Mouse (Mus musculus) midbrain, embryonic 16.5 days (tissue): ENCODE results near the gene Ptger1. TPM values are rescaled to one million over a fixed set of nuclear protein-coding genes. Genes with fewer than 3 reads are reported as not detected.

Experiments
- ATAC-seq: fragments of 200-750 bp; cut with Nextera tagmentation; 2 replicates; pipeline ENCODE4 v1.8.0; 2017; ENCODE audit warnings: moderate TSS enrichment
- H3K27ac ChIP-seq: fragments of 300-500 bp; sonication (generic); 2 replicates; pipeline ENCODE4 v1.5.1; 2014; ENCODE audit warnings: mild to moderate bottlenecking, low read length, mixed read lengths
- H3K27me3 ChIP-seq: fragments of 300-500 bp; sonication (generic); 2 replicates; pipeline ENCODE4 v1.6.1; 2014; ENCODE audit warnings: low read depth, low read length, mixed read lengths; ENCODE audit not compliant: control insufficient read depth, insufficient read depth
- H3K36me3 ChIP-seq: fragments of 300-500 bp; sonication (generic); 2 replicates; pipeline ENCODE4 v1.6.1; 2014; ENCODE audit warnings: mild to moderate bottlenecking, low read length, moderate library complexity, mixed read lengths; ENCODE audit not compliant: control insufficient read depth, insufficient read depth
- H3K4me1 ChIP-seq: fragments of 300-500 bp; sonication (generic); 2 replicates; pipeline ENCODE4 v1.6.1; 2014; ENCODE audit warnings: mild to moderate bottlenecking, low read length, mixed read lengths; ENCODE audit not compliant: control insufficient read depth, insufficient read depth
- H3K4me2 ChIP-seq: fragments of 300-500 bp; sonication (generic); 2 replicates; pipeline ENCODE4 v1.6.1; 2014; ENCODE audit warnings: mild to moderate bottlenecking, low read length, mixed read lengths
- H3K4me3 ChIP-seq: fragments of 300-500 bp; sonication (generic); 2 replicates; pipeline ENCODE4 v1.5.1; 2014; ENCODE audit warnings: low read depth, mild to moderate bottlenecking, low read length, moderate library complexity, mixed read lengths
- H3K9ac ChIP-seq: fragments of 300-500 bp; sonication (generic); 2 replicates; pipeline ENCODE4 v1.6.1; 2014; ENCODE audit warnings: low read depth, low read length, mixed read lengths
- H3K9me3 ChIP-seq: fragments of 300-500 bp; sonication (generic); replicated peaks from 2 replicates; pipeline ENCODE4 v1.6.1; 2014; ENCODE audit warnings: mild to moderate bottlenecking, low read length, mixed read lengths; ENCODE audit not compliant: control insufficient read depth, poor library complexity, severe bottlenecking
- WGBS: fragments of 180-500 bp; shearing (Covaris S2); extraction: QIAGEN DNeasy Blood & Tissue Kit; methylation state at CpG from one replicate; pipeline ENCODE4 v1.1.7; 2014; 5-methylcytosine and 5-hydroxymethylcytosine counted together
- polyA plus RNA-seq: library from polyadenylated mRNA; unstranded; fragments of >200 nt; fragmentation: Nextera tagmentation; extraction: Ambion mirVana; gene quantifications from 2 replicates; pipeline ENCODE4 v1.2.1, GENCODE M21; 2015

Ptger1 gene
- polyA plus RNA-seq, 1 experiment from 2014 or later: 1.1 TPM

DNA sequence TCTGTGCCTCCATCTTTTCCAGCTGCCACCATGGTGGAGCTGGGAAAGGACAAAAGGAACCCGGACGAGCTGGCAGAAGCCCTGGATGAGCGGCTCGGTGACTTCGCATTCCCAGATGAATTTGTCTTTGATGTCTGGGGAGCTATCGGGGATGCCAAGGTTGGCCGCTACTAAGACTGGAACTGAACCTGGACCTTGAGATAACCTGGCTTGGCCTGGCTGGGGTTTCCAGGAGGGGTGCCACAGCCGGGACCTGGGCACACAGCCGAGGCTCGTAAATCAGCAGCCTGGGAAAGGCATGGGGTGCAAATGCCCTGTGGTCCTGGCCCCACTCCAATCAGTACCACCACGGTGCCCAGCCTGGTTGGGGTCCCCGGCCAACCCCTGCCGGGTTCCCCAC is 2.4 kb upstream of the Ptger1 start:
- Histone ChIP-seq H3K9me3 (no peaks in the 10 kb centered on the region), H3K27ac (no peak overlapping the region), H3K4me1 (peaks cover 17% of the 10 kb centered on the region)

DNA sequence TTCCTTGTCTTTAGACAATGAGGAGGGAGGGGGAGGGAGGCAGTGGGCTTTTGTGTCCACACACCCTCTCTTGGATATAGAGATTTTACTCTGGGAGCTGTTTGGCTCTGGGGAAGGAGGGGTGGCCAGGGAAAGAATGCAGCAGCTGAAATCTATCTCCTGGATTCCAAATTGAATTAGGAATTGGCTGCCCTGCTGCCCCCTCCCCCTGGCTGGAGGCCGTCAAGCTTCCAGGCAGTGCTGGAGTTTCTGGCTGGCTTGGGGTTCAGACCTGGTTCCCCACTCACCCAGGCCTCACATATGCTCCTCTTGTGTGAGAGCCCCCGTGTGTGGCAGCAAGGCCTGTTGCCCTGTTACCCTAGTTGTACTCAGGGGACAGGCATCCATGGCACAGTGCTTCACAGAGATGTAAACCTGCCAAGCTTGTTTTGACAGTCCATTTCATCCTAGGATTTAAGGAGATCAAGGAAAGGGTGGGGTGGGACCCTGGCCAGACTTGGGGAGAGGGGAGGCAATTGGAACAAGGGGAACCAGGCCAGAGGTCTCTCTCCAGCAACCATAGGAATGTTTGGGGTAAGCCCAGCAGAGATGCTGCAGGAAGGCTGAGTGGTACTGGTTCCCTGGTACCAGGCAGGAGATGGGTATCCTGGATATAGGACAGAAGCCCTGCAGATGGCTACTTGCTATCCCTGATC is 1.4 kb upstream of the Ptger1 start:
- H3K4me1 ChIP-seq: peaks cover 17% of the 10 kb centered on the region
- H3K9ac ChIP-seq: no peak overlapping the region
- no peak overlapping the region for H3K4me2 ChIP-seq
- no peaks in the 10 kb centered on the region for H3K27me3 ChIP-seq
- no peaks in the 10 kb centered on the region for H3K9me3 ChIP-seq
- ATAC-seq: no peak
- peak overlapping the region; percentile 28; the same call in 1 of the 2 replicates for H3K27ac ChIP-seq
- WGBS: 37% methylated on average over 2 of the region's 2 CpGs
- H3K4me3 ChIP-seq: no peak overlapping the region
- H3K36me3 ChIP-seq: no peaks in the 10 kb centered on the region

More for the DNA sequence above, 2.4 kb upstream of the Ptger1 start:
- Histone ChIP-seq H3K4me2 (no peak overlapping the region), H3K9ac (no peak overlapping the region), H3K27me3 (no peaks in the 10 kb centered on the region), H3K4me3 (no peak overlapping the region), H3K36me3 (no peaks in the 10 kb centered on the region)
- 91% methylated on average over 13 of the region's 13 CpGs for WGBS
- ATAC-seq: no peak

DNA sequence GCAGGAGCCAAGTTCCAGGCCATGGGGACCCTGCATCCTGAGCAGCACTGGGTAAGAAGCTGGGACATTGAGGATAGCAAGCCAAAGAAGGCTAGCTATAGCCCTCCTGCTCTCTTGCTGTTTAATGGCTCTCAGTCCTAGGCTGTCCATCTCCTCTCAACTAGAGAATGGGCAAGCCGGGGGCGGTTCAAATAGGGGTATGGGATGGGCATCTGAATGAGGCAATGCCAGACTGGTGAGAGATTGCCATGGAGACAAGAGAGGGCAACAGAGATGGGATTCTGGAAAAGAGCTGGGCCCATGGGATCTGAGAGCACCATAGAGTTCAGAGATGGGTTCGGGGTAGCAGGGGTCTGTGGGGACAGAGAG is 372 bp downstream of the Ptger1 start:
- H3K9me3 ChIP-seq: no peaks in the 10 kb centered on the region
- peaks cover 12% of the 10 kb centered on the region for H3K4me1 ChIP-seq

DNA sequence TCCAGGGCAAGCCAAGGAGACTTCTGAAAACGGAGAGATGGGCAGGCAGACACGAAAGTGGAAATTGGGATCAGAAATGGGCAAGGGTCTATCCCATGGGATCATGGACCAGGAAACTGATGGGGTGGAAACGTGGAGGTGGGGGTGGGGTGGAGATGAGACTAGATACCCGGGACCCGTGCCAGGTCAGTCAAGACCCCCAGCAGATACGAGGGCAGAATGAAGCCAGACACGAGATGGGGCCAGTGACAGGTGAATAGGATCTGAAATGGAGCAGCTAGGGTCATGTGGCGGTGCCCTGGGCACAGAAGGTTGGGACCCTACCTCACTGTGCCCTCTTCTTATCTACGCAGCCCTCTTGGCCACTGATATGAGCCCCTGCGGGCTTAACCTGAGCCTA is 1.0 kb downstream of the Ptger1 start:
- peaks cover 12% of the 10 kb centered on the region for H3K4me1 ChIP-seq
- H3K9me3 ChIP-seq: no peaks in the 10 kb centered on the region
- peaks cover 11% of the 10 kb centered on the region; the same call in 1 of the 2 replicates for H3K36me3 ChIP-seq
- H3K9ac ChIP-seq: no peak overlapping the region
- peak overlapping the region; percentile 29; the same call in 1 of the 2 replicates for H3K4me3 ChIP-seq
- H3K4me2 ChIP-seq: peak overlapping the region; percentile 48
- peak; percentile 11; the same call in 1 of the 2 replicates for ATAC-seq
- H3K27ac ChIP-seq: peak overlapping the region; percentile 58; the same call in 1 of the 2 replicates
- H3K27me3 ChIP-seq: no peaks in the 10 kb centered on the region
- WGBS: 81% methylated on average over 10 of the region's 10 CpGs

More for the DNA sequence above, 372 bp downstream of the Ptger1 start:
- Histone ChIP-seq H3K4me3 (no peak overlapping the region), H3K36me3 (peaks cover 7% of the 10 kb centered on the region; the same call in 1 of the 2 replicates), H3K9ac (peak overlapping the region; percentile 18; the same call in 1 of the 2 replicates), H3K4me2 (no peak overlapping the region), H3K27me3 (no peaks in the 10 kb centered on the region), H3K27ac (no peak overlapping the region)
- no peak for ATAC-seq
- WGBS: 83% methylated on average over 3 of the region's 3 CpGs

DNA sequence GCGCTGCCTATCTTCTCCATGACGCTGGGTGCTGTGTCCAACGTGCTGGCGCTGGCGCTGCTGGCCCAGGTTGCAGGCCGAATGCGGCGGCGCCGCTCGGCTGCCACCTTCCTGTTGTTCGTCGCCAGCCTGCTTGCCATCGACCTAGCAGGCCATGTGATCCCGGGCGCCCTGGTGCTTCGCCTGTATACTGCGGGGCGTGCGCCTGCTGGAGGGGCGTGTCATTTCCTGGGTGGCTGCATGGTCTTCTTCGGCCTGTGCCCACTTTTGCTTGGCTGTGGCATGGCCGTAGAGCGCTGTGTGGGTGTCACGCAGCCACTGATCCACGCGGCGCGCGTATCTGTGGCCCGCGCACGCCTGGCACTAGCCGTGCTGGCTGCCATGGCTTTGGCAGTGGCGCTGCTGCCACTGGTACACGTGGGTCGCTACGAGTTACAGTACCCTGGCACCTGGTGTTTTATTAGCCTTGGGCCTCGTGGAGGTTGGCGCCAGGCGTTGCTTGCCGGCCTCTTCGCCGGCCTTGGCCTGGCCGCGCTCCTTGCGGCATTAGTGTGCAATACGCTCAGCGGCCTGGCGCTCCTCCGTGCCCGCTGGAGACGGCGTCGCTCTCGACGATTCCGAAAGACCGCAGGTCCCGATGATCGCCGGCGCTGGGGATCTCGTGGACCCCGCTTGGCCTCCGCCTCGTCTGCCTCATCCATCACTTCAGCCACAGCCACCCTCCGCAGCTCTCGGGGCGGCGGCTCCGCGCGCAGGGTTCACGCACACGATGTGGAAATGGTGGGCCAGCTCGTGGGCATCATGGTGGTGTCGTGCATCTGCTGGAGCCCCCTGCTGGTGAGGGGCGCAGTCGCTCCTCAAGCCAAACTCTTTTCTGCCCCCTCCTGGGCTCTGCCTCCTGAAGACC is 1.8 kb downstream of the Ptger1 start:
- ATAC-seq: peak; percentile 54
- peak overlapping the region; percentile 48 for H3K4me2 ChIP-seq
- H3K9ac ChIP-seq: peak overlapping the region; percentile 49; the same call in 1 of the 2 replicates
- H3K9me3 ChIP-seq: no peaks in the 10 kb centered on the region
- WGBS: 20% methylated on average over 79 of the region's 80 CpGs
- peak overlapping the region; percentile 29 for H3K4me3 ChIP-seq
- no peaks in the 10 kb centered on the region for H3K27me3 ChIP-seq
- peaks cover 18% of the 10 kb centered on the region for H3K36me3 ChIP-seq
- peaks cover 12% of the 10 kb centered on the region for H3K4me1 ChIP-seq
- peak overlapping the region; percentile 58 for H3K27ac ChIP-seq

DNA sequence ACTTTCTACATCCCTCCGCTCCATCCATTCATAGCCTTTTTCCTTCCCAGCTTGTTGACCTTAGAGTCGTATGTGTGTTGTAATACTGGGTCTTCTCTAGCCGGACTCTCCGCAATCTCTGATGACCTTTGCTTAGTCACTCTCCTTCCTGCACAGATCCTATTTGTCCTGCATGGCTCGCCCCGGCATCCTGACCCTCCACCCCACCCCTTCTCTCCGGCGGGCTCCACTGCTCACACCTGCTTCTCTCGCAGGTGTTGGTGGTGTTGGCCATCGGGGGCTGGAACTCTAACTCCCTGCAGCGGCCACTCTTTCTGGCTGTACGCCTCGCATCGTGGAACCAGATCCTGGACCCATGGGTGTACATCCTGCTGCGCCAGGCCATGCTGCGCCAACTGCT is 2.5 kb downstream of the Ptger1 start:
- H3K27ac ChIP-seq: no peak overlapping the region
- peaks cover 12% of the 10 kb centered on the region for H3K4me1 ChIP-seq
- H3K9me3 ChIP-seq: no peaks in the 10 kb centered on the region
- no peaks in the 10 kb centered on the region for H3K27me3 ChIP-seq
- H3K4me2 ChIP-seq: no peak overlapping the region
- peaks cover 21% of the 10 kb centered on the region for H3K36me3 ChIP-seq
- ATAC-seq: no peak; the same call in 1 of the 2 replicates
- 78% methylated on average over 16 of the region's 16 CpGs for WGBS
- no peak overlapping the region for H3K9ac ChIP-seq
- H3K4me3 ChIP-seq: no peak overlapping the region

DNA sequence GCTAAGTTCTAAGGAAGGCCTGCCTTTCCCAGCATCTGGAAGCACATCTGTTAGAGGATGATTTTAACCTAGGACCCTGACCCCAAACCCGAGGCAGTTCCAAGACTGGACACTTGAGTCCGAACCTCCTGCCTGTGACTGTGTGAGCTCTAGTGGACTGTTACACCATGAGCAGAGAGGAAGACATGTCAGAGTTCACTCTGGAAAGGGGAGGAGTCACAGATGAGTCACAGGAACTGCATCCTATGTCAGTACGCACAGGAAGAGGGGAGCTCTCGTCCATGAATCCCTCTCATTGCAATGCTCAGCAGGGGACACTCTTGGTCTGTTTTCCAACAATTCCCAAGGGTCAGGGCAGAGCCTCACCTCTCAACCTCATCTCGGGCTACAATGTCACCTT is 6.5 kb downstream of the Ptger1 start:
- ATAC-seq: no peak
- H3K9ac ChIP-seq: no peak overlapping the region
- H3K4me3 ChIP-seq: no peak overlapping the region
- 62% methylated on average over 5 of the region's 5 CpGs for WGBS
- H3K27ac ChIP-seq: no peak overlapping the region
- no peak overlapping the region for H3K4me2 ChIP-seq
- no peaks in the 10 kb centered on the region for H3K9me3 ChIP-seq
- no peaks in the 10 kb centered on the region for H3K27me3 ChIP-seq
- peaks cover 26% of the 10 kb centered on the region for H3K36me3 ChIP-seq
- H3K4me1 ChIP-seq: peaks cover 3% of the 10 kb centered on the region; the same call in 1 of the 2 replicates

DNA sequence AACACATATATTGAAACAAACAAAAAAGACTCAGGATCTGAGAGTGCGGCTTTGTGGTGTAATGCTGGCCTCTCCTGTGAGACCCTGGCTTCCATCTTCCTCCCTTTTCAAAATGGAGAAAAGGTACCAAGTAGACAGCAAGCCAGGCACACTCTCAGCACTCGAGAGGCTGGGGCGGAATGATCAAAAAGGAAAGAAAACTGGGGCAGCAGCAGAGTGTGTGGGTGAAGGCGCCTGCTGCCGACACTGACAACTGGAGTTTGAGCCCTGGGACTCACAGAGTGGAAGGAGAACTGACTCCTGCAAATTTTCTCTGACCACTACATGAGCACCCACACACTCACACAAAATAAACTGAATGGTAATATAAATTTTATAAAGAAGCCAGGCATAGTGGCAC is 8.0 kb downstream of the Ptger1 start:
- H3K27ac ChIP-seq: no peak overlapping the region
- no peak overlapping the region for H3K4me2 ChIP-seq
- H3K9me3 ChIP-seq: no peaks in the 10 kb centered on the region
- 95% methylated on average over 5 of the region's 5 CpGs for WGBS
- H3K36me3 ChIP-seq: peaks cover 37% of the 10 kb centered on the region
- no peak overlapping the region for H3K4me3 ChIP-seq
- H3K27me3 ChIP-seq: no peaks in the 10 kb centered on the region
- H3K9ac ChIP-seq: no peak overlapping the region
- ATAC-seq: no peak
- H3K4me1 ChIP-seq: no peaks in the 10 kb centered on the region

DNA sequence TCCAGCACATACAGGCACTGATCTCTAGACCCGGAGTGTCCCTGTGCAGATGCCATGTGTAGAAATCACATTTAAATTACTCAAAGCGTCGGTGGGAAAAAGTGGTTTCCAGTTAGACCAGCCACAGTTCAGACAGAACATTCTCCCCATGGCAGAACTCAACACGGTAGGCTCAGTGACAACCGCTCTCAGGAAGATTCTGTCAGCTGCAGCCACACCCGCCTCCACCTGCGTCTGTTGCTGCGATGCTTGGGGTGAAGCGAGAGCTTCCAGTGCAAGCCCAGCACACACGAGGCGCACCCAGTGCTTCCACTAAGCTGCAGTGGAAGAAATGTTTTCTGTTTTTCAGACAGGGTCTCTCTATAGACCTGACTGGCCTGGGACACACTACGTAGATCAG is 13.4 kb downstream of the Ptger1 start:
- Histone ChIP-seq H3K9me3 (no peaks in the 10 kb centered on the region), H3K27me3 (no peaks in the 10 kb centered on the region), H3K9ac (no peak overlapping the region), H3K27ac (no peak overlapping the region), H3K4me3 (no peak overlapping the region), H3K36me3 (peaks cover 40% of the 10 kb centered on the region), H3K4me1 (no peaks in the 10 kb centered on the region), H3K4me2 (no peak overlapping the region)
- no peak for ATAC-seq
- 96% methylated on average over 12 of the region's 12 CpGs for WGBS
